Mouse (Mus musculus): ENCODE data around the gene Pygm. TPM values are rescaled to one million over a fixed set of nuclear protein-coding genes. Genes with fewer than 3 reads are reported as not detected.

Gene Pygm
- polyA plus RNA-seq, 1 experiment from 2014 or later: 2.2 TPM

DNA sequence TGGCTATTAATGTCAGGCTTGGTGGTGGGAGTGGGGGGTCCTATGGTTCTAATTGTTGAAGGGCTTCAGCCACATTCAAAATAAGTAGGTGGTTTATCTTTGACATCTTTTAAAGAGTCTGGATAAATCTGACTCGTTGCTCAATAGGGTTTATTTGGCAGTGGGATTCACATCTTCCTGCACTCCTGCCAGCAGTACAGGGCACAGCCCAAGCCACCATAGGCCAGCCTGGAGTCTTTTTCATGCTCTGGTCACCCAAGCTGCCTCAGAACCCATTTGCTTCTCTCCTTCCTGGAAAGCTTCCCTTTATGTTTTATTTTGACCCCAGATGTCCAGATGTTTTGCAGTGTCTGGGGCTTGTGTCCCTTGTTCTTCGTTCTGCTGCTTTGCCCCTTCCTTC, 7.6 kb upstream of the Pygm start:
- Histone ChIP-seq H3K9me3 (no peaks in the 10 kb centered on the region), H3K27ac (no peak overlapping the region; the same call in 1 of the 2 replicates), H3K4me3 (replicated peaks) (no peak overlapping the region), H3K27me3 (no peaks in the 10 kb centered on the region), H3K36me3 (peaks cover 82% of the 10 kb centered on the region), H3K4me2 (replicated peaks) (no peak overlapping the region), H3K9ac (replicated peaks) (no peak overlapping the region), H3K4me1 (replicated peaks) (peaks cover 13% of the 10 kb centered on the region)
- no peak for ATAC-seq
- 76% methylated on average over 2 of the region's 2 CpGs for WGBS

DNA sequence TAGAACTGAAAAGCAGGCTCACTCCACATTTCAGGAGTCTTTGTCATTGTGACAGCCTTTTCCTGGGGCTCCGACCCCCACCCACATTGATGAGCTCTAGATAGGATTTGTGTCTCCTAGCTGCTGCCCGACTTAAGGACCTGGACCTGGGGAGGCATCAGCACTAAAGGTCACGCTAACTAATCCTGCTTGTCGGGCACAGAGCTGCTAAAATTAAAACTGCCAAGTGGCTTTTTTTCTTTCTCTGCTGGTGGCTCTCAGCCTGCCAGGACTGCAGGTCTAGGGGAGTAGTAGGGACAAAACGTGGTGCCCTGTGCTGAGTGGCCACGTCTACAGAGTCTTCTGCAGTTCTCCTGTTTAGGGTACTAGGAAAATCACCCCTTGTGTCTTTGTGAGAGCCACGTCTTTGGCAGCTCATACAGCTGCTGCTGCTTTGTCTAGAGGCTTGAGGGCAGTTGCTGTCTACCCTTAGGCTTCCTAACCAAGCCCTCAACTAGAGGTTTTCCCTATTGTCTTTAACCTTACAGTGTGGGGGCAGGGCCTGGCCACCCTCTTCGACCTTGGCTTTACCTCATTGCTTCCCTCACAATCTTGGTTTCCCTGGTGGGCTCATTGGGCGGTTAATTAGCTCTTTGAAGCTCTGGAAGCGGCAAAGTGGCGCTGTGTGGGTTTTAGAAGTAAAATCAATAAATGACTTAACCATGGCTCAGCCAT, 6.7 kb upstream of the Pygm start:
- Histone ChIP-seq H3K4me2 (replicated peaks) (no peak overlapping the region), H3K36me3 (peaks cover 73% of the 10 kb centered on the region), H3K4me1 (replicated peaks) (peaks cover 13% of the 10 kb centered on the region), H3K27ac (peak overlapping the region; percentile 26), H3K27me3 (no peaks in the 10 kb centered on the region), H3K9me3 (no peaks in the 10 kb centered on the region), H3K4me3 (replicated peaks) (no peak overlapping the region), H3K9ac (replicated peaks) (no peak overlapping the region)
- WGBS: 52% methylated on average over 11 of the region's 11 CpGs
- ATAC-seq: no peak

GRCm38 (mm10) chr19:6380411-6381166, 3.6 kb upstream of the Pygm start:
- no peaks in the 10 kb centered on the region for H3K9me3 ChIP-seq
- no peak for ATAC-seq
- no peak overlapping the region for H3K4me3 ChIP-seq (replicated peaks)
- H3K27me3 ChIP-seq: no peaks in the 10 kb centered on the region
- peaks cover 31% of the 10 kb centered on the region for H3K4me1 ChIP-seq (replicated peaks)
- 94% methylated on average over 9 of the region's 9 CpGs for WGBS
- no peak overlapping the region for H3K27ac ChIP-seq
- peaks cover 42% of the 10 kb centered on the region for H3K36me3 ChIP-seq
- no peak overlapping the region for H3K9ac ChIP-seq (replicated peaks)
- no peak overlapping the region for H3K4me2 ChIP-seq (replicated peaks)

GRCm38 (mm10) chr19:6381238-6381637, 3.0 kb upstream of the Pygm start:
- H3K4me2 ChIP-seq (replicated peaks): no peak overlapping the region
- H3K9ac ChIP-seq (replicated peaks): no peak overlapping the region
- H3K4me3 ChIP-seq (replicated peaks): no peak overlapping the region
- WGBS: over 99% methylated on average over 5 of the region's 5 CpGs
- ATAC-seq: no peak
- peaks cover 31% of the 10 kb centered on the region for H3K4me1 ChIP-seq (replicated peaks)
- peaks cover 36% of the 10 kb centered on the region for H3K36me3 ChIP-seq
- no peaks in the 10 kb centered on the region for H3K27me3 ChIP-seq
- H3K27ac ChIP-seq: no peak overlapping the region
- no peaks in the 10 kb centered on the region for H3K9me3 ChIP-seq

DNA sequence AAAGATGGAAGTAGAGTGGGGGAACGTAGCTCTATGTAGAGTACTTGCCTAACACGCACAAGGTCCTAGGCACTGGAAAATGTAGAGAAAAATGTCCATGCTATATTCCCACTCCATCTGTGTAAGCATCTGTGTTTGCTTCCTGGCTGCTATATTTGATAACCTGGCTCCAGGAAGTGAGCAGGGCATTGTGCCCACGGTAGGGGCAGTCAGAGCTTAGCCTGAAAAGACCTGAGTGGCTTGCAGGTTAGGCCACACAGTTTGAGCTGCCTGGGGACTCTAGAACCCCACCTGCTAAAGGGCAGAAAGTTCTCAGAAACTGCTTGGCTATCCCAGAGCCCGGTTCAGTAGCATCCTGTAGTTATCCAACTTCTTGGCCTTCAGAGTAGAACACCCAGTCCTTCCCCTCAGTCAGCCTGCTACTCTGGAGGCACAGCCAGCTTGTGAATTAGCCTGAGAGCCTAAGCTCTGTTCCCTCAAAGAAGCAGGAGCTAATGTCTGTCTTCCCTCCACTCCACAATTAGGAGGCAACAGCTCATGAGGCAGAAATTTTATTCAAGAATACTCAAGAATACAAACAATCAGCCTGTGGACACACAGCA, 1.8 kb upstream of the Pygm start:
- Histone ChIP-seq H3K9ac (replicated peaks) (no peak overlapping the region), H3K4me1 (replicated peaks) (peaks cover 23% of the 10 kb centered on the region), H3K4me2 (replicated peaks) (no peak overlapping the region), H3K9me3 (no peaks in the 10 kb centered on the region), H3K27ac (no peak overlapping the region), H3K4me3 (replicated peaks) (no peak overlapping the region), H3K27me3 (no peaks in the 10 kb centered on the region), H3K36me3 (peaks cover 24% of the 10 kb centered on the region)
- 85% methylated on average over 4 of the region's 4 CpGs for WGBS
- ATAC-seq: no peak

DNA sequence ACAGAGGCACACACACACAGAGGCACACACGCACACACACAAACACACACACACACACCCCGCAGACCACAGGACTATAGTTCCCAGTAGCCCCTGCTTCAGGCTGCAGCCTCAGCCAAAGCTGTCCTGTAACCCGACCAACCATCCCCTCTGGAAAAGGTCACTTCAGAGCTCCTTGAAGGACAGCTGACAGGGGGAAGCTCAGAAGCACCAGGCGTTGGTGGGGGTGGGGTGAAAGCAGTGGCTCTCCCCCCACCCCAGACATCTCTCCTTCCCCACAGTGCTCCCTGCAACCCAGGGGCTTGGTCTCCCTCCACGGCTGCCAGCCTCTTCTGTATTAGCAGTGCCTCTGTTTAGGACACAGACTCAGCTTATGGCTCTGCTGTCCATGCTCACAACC, 729 bp upstream of the Pygm start:
- ATAC-seq: 0 out of 2 replicates have a peak, but pooled peaks have one; percentile 4
- peaks cover 18% of the 10 kb centered on the region for H3K4me1 ChIP-seq (replicated peaks)
- no peak overlapping the region for H3K4me2 ChIP-seq (replicated peaks)
- 0 out of 2 replicates have a peak overlapping the region, but pooled peaks have one; percentile 32 for H3K9ac ChIP-seq (replicated peaks)
- no peaks in the 10 kb centered on the region for H3K9me3 ChIP-seq
- 40% methylated on average over 5 of the region's 5 CpGs for WGBS
- H3K27ac ChIP-seq: 0 out of 2 replicates have a peak overlapping the region, but pooled peaks have one; percentile 9
- H3K36me3 ChIP-seq: peaks cover 14% of the 10 kb centered on the region; the same call in 1 of the 2 replicates
- no peaks in the 10 kb centered on the region for H3K27me3 ChIP-seq
- no peak overlapping the region for H3K4me3 ChIP-seq (replicated peaks)

- H3K4me3 ChIP-seq (replicated peaks): no peak overlapping the region
- H3K36me3 ChIP-seq: 0 out of 2 replicates have a peak, but pooled peaks cover 4% of the 10 kb centered on the region
- ATAC-seq: no peak
- no peaks in the 10 kb centered on the region for H3K9me3 ChIP-seq
- H3K9ac ChIP-seq (replicated peaks): no peak overlapping the region
- no peak overlapping the region for H3K4me2 ChIP-seq (replicated peaks)
- H3K4me1 ChIP-seq (replicated peaks): peaks cover 25% of the 10 kb centered on the region
- H3K27me3 ChIP-seq: peaks cover 4% of the 10 kb centered on the region; the same call in 1 of the 2 replicates
- no peak overlapping the region for H3K27ac ChIP-seq
- WGBS: 88% methylated on average over 11 of the region's 11 CpGs
Measured at GRCm38 (mm10) chr19:6384954-6385353, 755 bp downstream of the Pygm start.

GRCm38 (mm10) chr19:6385419-6385818, 1.2 kb downstream of the Pygm start:
- Histone ChIP-seq H3K9me3 (no peaks in the 10 kb centered on the region), H3K9ac (replicated peaks) (no peak overlapping the region), H3K4me2 (replicated peaks) (no peak overlapping the region), H3K36me3 (0 out of 2 replicates have a peak, but pooled peaks cover 4% of the 10 kb centered on the region), H3K4me1 (replicated peaks) (peaks cover 25% of the 10 kb centered on the region), H3K27ac (no peak overlapping the region), H3K4me3 (replicated peaks) (no peak overlapping the region), H3K27me3 (peaks cover 4% of the 10 kb centered on the region; the same call in 1 of the 2 replicates)
- no peak for ATAC-seq
- 78% methylated on average over 5 of the region's 5 CpGs for WGBS

DNA sequence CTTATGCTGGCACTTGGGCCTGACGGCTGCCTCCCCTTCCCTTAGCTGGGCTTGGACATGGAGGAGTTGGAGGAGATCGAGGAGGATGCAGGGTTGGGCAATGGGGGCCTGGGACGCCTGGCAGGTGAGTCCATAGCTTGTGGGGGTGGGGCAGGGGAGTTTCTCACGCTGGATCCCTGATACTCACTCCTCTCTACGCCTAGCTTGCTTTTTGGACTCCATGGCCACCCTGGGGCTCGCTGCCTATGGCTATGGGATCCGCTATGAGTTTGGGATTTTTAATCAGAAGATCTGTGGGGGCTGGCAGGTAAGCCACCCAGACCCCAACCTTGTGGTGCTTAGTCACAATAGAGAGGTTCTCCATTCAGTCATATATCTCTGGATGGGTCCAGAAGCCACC, 1.6 kb downstream of the Pygm start:
- H3K4me3 ChIP-seq (replicated peaks): no peak overlapping the region
- no peak overlapping the region for H3K4me2 ChIP-seq (replicated peaks)
- no peak overlapping the region for H3K27ac ChIP-seq
- no peak overlapping the region for H3K9ac ChIP-seq (replicated peaks)
- 0 out of 2 replicates have a peak, but pooled peaks cover 2% of the 10 kb centered on the region for H3K36me3 ChIP-seq
- H3K4me1 ChIP-seq (replicated peaks): peaks cover 25% of the 10 kb centered on the region
- no peaks in the 10 kb centered on the region for H3K9me3 ChIP-seq
- ATAC-seq: no peak
- peaks cover 4% of the 10 kb centered on the region; the same call in 1 of the 2 replicates for H3K27me3 ChIP-seq
- 90% methylated on average over 7 of the region's 7 CpGs for WGBS

- H3K4me1 ChIP-seq (replicated peaks): peaks cover 25% of the 10 kb centered on the region
- H3K27me3 ChIP-seq: peaks cover 4% of the 10 kb centered on the region; the same call in 1 of the 2 replicates
- ATAC-seq: no peak
- no peaks in the 10 kb centered on the region for H3K36me3 ChIP-seq
- no peak overlapping the region for H3K4me2 ChIP-seq (replicated peaks)
- no peak overlapping the region for H3K4me3 ChIP-seq (replicated peaks)
- H3K9me3 ChIP-seq: no peaks in the 10 kb centered on the region
- no peak overlapping the region for H3K9ac ChIP-seq (replicated peaks)
- WGBS: 65% methylated on average over 9 of the region's 9 CpGs
- H3K27ac ChIP-seq: no peak overlapping the region
Measured at GRCm38 (mm10) chr19:6386234-6386633, 2.0 kb downstream of the Pygm start.

GRCm38 (mm10) chr19:6388006-6388405, 3.8 kb downstream of the Pygm start:
- WGBS: 85% methylated on average over 13 of the region's 13 CpGs
- no peak overlapping the region for H3K27ac ChIP-seq
- H3K4me1 ChIP-seq (replicated peaks): peaks cover 25% of the 10 kb centered on the region
- no peak overlapping the region for H3K9ac ChIP-seq (replicated peaks)
- no peaks in the 10 kb centered on the region for H3K9me3 ChIP-seq
- no peak overlapping the region for H3K4me2 ChIP-seq (replicated peaks)
- H3K4me3 ChIP-seq (replicated peaks): no peak overlapping the region
- peaks cover 4% of the 10 kb centered on the region; the same call in 1 of the 2 replicates for H3K27me3 ChIP-seq
- ATAC-seq: no peak
- no peaks in the 10 kb centered on the region for H3K36me3 ChIP-seq

- no peak overlapping the region for H3K27ac ChIP-seq
- no peaks in the 10 kb centered on the region for H3K9me3 ChIP-seq
- H3K36me3 ChIP-seq: no peaks in the 10 kb centered on the region
- peaks cover 4% of the 10 kb centered on the region; the same call in 1 of the 2 replicates for H3K27me3 ChIP-seq
- ATAC-seq: peak; percentile 35; the same call in 1 of the 2 replicates
- peaks cover 9% of the 10 kb centered on the region for H3K4me1 ChIP-seq (replicated peaks)
- peak overlapping the region; percentile 50 for H3K4me2 ChIP-seq (replicated peaks)
- peak overlapping the region; percentile 44 for H3K9ac ChIP-seq (replicated peaks)
- 5% methylated on average over 16 of the region's 16 CpGs for WGBS
- peak overlapping the region; percentile 24 for H3K4me3 ChIP-seq (replicated peaks)
Measured at GRCm38 (mm10) chr19:6389803-6390202, 5.6 kb downstream of the Pygm start.
